Mouse (Mus musculus): Measurements from ENCODE around the gene Kif5a.

Kif5a gene

GRCm38 (mm10) chr10:127225732-127226131 lies 37.4 kb downstream of the Kif5a start:
- H3K4me3 ChIP-seq (replicated peaks; ENCODE audit: low read length) = no peak overlapping the region; the same call in 1 of the 2 replicates
- H3K9me3 ChIP-seq (ENCODE audit: low read length) = no peaks in the 10 kb centered on the region
- no peaks in the 10 kb centered on the region for H3K27me3 ChIP-seq (ENCODE audit: insufficient read depth, low read length)
- peaks cover 75% of the 10 kb centered on the region for H3K4me1 ChIP-seq (replicated peaks; ENCODE audit: low read depth, low read length)
- peaks cover 40% of the 10 kb centered on the region for H3K36me3 ChIP-seq (ENCODE audit: insufficient read depth, low read length)
- TF ChIP-seq CTCF (conservative IDR thresholded peaks at IDR 0.05; ENCODE audit: low read length) (no peak), POU5F1 (IDR thresholded peaks at IDR 0.05; ENCODE audit: borderline replicate concordance, low read length) (no peak), NANOG (IDR thresholded peaks at IDR 0.05; ENCODE audit: borderline replicate concordance, low read length) (no peak)

- H3K27me3 ChIP-seq (ENCODE audit: insufficient read depth, low read length) = no peaks in the 10 kb centered on the region
- peaks cover 69% of the 10 kb centered on the region for H3K4me1 ChIP-seq (replicated peaks; ENCODE audit: low read depth, low read length)
- TF ChIP-seq POU5F1 (IDR thresholded peaks at IDR 0.05; ENCODE audit: borderline replicate concordance, low read length) = peak; percentile 93
- TF ChIP-seq NANOG (IDR thresholded peaks at IDR 0.05; ENCODE audit: borderline replicate concordance, low read length) = peak; percentile 19; the same call in 1 of the 2 replicates
- TF ChIP-seq CTCF (conservative IDR thresholded peaks at IDR 0.05; ENCODE audit: low read length) = no peak
- H3K4me3 ChIP-seq (replicated peaks; ENCODE audit: low read length) = no peak overlapping the region; the same call in 1 of the 2 replicates
- H3K36me3 ChIP-seq (ENCODE audit: insufficient read depth, low read length) = peaks cover 35% of the 10 kb centered on the region
- no peaks in the 10 kb centered on the region for H3K9me3 ChIP-seq (ENCODE audit: low read length)
Measured at GRCm38 (mm10) chr10:127225213-127225612, 37.9 kb downstream of the Kif5a start.

GRCm38 (mm10) chr10:127218339-127218738 lies 44.8 kb downstream of the Kif5a start:
- Histone ChIP-seq H3K4me1 (replicated peaks; ENCODE audit: low read depth, low read length) (peaks cover 60% of the 10 kb centered on the region), H3K36me3 (ENCODE audit: insufficient read depth, low read length) (no peaks in the 10 kb centered on the region), H3K27me3 (ENCODE audit: insufficient read depth, low read length) (no peaks in the 10 kb centered on the region), H3K4me3 (replicated peaks; ENCODE audit: low read length) (0 out of 2 replicates have a peak overlapping the region, but pooled peaks have one; percentile 4), H3K9me3 (ENCODE audit: low read length) (no peaks in the 10 kb centered on the region)
- no peak for TF ChIP-seq CTCF (conservative IDR thresholded peaks at IDR 0.05; ENCODE audit: low read length)
- TF ChIP-seq POU5F1 (IDR thresholded peaks at IDR 0.05; ENCODE audit: borderline replicate concordance, low read length) = no peak
- no peak for TF ChIP-seq NANOG (IDR thresholded peaks at IDR 0.05; ENCODE audit: borderline replicate concordance, low read length)

- Histone ChIP-seq H3K9me3 (ENCODE audit: low read length) (no peaks in the 10 kb centered on the region), H3K36me3 (ENCODE audit: insufficient read depth, low read length) (no peaks in the 10 kb centered on the region), H3K27me3 (ENCODE audit: insufficient read depth, low read length) (no peaks in the 10 kb centered on the region), H3K4me1 (replicated peaks; ENCODE audit: low read depth, low read length) (peaks cover 59% of the 10 kb centered on the region), H3K4me3 (replicated peaks; ENCODE audit: low read length) (no peak overlapping the region)
- TF ChIP-seq POU5F1 (IDR thresholded peaks at IDR 0.05; ENCODE audit: borderline replicate concordance, low read length) (no peak), CTCF (conservative IDR thresholded peaks at IDR 0.05; ENCODE audit: low read length) (no peak), NANOG (IDR thresholded peaks at IDR 0.05; ENCODE audit: borderline replicate concordance, low read length) (no peak)
Measured at GRCm38 (mm10) chr10:127217177-127217576, 46.0 kb downstream of the Kif5a start.

DNA sequence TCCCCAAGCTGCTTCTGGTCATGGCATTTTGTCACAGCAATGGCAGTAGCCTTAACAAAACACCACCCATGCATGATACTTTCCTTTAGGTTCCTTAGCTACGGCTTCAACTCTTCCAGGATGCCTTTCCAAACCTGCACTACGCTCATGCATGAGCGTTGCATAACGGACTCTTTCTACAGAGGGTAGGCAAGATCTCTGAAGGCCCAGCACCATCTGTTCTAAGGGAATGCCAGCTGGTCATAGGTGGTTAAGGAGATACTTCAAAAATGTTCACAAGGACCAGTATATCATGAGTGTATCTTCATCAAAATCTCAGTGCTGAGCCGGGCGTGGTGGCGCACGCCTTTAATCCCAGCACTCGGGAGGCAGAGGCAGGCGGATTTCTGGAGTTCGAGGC lies 46.7 kb downstream of the Kif5a start:
- H3K9me3 ChIP-seq (ENCODE audit: low read length) = no peaks in the 10 kb centered on the region
- no peaks in the 10 kb centered on the region for H3K27me3 ChIP-seq (ENCODE audit: insufficient read depth, low read length)
- peaks cover 58% of the 10 kb centered on the region for H3K4me1 ChIP-seq (replicated peaks; ENCODE audit: low read depth, low read length)
- no peak overlapping the region for H3K4me3 ChIP-seq (replicated peaks; ENCODE audit: low read length)
- TF ChIP-seq POU5F1 (IDR thresholded peaks at IDR 0.05; ENCODE audit: borderline replicate concordance, low read length) (no peak), CTCF (conservative IDR thresholded peaks at IDR 0.05; ENCODE audit: low read length) (no peak), NANOG (IDR thresholded peaks at IDR 0.05; ENCODE audit: borderline replicate concordance, low read length) (no peak)
- H3K36me3 ChIP-seq (ENCODE audit: insufficient read depth, low read length) = no peaks in the 10 kb centered on the region

- Histone ChIP-seq H3K9me3 (ENCODE audit: low read length) (no peaks in the 10 kb centered on the region), H3K4me1 (replicated peaks; ENCODE audit: low read depth, low read length) (peaks cover 74% of the 10 kb centered on the region), H3K36me3 (ENCODE audit: insufficient read depth, low read length) (peaks cover 7% of the 10 kb centered on the region), H3K4me3 (replicated peaks; ENCODE audit: low read length) (no peak overlapping the region), H3K27me3 (ENCODE audit: insufficient read depth, low read length) (no peaks in the 10 kb centered on the region)
- no peak for TF ChIP-seq CTCF (conservative IDR thresholded peaks at IDR 0.05; ENCODE audit: low read length)
- no peak for TF ChIP-seq NANOG (IDR thresholded peaks at IDR 0.05; ENCODE audit: borderline replicate concordance, low read length)
Measured at GRCm38 (mm10) chr10:127214422-127214803, 48.7 kb downstream of the Kif5a start.

DNA sequence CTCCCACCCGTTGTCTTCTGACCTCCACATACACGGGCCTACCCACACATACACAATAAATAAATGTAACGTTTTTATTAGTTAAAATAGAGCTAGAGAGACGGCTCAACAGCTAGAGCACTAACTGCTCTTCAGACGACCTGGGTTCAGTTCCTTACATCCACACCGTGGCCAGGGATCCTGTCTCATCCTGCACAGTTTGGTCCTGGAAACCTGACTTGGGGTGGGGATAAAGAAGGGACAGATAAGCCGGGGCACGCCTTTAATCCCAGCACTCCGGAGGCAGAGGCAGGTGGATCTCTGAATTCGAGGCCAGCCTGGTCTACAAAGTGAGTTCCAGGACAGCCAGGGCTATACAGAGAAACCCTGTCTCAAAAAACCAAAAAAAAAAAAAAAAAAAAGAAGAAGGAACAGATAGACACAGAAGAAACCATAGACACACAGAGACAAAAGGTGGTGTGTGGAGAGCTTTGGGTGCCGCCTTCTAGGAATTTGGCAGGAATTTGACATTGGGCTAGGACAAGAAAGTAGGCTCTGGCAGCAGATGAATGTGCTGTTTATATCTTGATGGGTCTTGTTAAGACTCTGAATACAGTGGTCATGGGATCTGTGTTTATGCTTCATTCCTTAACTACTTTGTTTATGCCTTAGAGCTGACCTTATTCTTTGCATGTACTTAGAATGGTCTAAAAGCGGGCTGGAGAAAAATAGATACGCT lies 49.3 kb downstream of the Kif5a start:
- Histone ChIP-seq H3K27me3 (ENCODE audit: insufficient read depth, low read length) (no peaks in the 10 kb centered on the region), H3K36me3 (ENCODE audit: insufficient read depth, low read length) (peaks cover 13% of the 10 kb centered on the region), H3K9me3 (ENCODE audit: low read length) (no peaks in the 10 kb centered on the region), H3K4me1 (replicated peaks; ENCODE audit: low read depth, low read length) (peaks cover 77% of the 10 kb centered on the region), H3K4me3 (replicated peaks; ENCODE audit: low read length) (no peak overlapping the region)
- TF ChIP-seq POU5F1 (IDR thresholded peaks at IDR 0.05; ENCODE audit: borderline replicate concordance, low read length) (no peak), NANOG (IDR thresholded peaks at IDR 0.05; ENCODE audit: borderline replicate concordance, low read length) (peak; percentile 67; the same call in 1 of the 2 replicates), CTCF (conservative IDR thresholded peaks at IDR 0.05; ENCODE audit: low read length) (no peak)

GRCm38 (mm10) chr10:127213272-127213671 lies 49.9 kb downstream of the Kif5a start:
- TF ChIP-seq NANOG (IDR thresholded peaks at IDR 0.05; ENCODE audit: borderline replicate concordance, low read length) (no peak), CTCF (conservative IDR thresholded peaks at IDR 0.05; ENCODE audit: low read length) (no peak), POU5F1 (IDR thresholded peaks at IDR 0.05; ENCODE audit: borderline replicate concordance, low read length) (no peak)
- Histone ChIP-seq H3K4me3 (replicated peaks; ENCODE audit: low read length) (no peak overlapping the region), H3K27me3 (ENCODE audit: insufficient read depth, low read length) (no peaks in the 10 kb centered on the region), H3K4me1 (replicated peaks; ENCODE audit: low read depth, low read length) (peaks cover 78% of the 10 kb centered on the region), H3K36me3 (ENCODE audit: insufficient read depth, low read length) (peaks cover 19% of the 10 kb centered on the region), H3K9me3 (ENCODE audit: low read length) (no peaks in the 10 kb centered on the region)
